ENCODE assay signal across 8 mouse cellular contexts in genomic region chr9:48984320-48984844, GRCm38 (mm10). TPM values are rescaled to one million over a fixed set of nuclear protein-coding genes. Genes with fewer than 3 reads are reported as not detected.
DNase-seq lines count a peak whose midpoint lies in the region; ATAC-seq lines count a peak whose summit lies in the region.

No protein-coding gene starts in this region.

- DNase-seq in cerebellum, adult 9-10 months: peak; percentile 67
- DNase-seq in cerebellum, adult 8-10 months: no peak
- peak; percentile 12 for DNase-seq in thymus, postnatal 25 days
- DNase-seq in thymus, adult 18-20 months: no peak
- DNase-seq in adrenal gland, adult 18-20 months (ENCODE audit: low spot score in 2 of 2): no peak
- DNase-seq in adrenal gland, postnatal 25 days: no peak

- peak overlapping the region; percentile 73 for H3K4me2 ChIP-seq in limb, embryonic 15.5 days
- peak overlapping the region; percentile 64 for H3K4me2 ChIP-seq in stomach, embryonic 14.5 days (replicated peaks; ENCODE audit: low read depth, low read length)

- H3K9ac ChIP-seq in limb, embryonic 15.5 days: peak overlapping the region; percentile 54; the same call in 1 of the 2 replicates
- H3K9ac ChIP-seq in stomach, embryonic 14.5 days (replicated peaks; ENCODE audit: low read depth, low read length): peak overlapping the region; percentile 61

- no peaks in the 10 kb centered on the region for H3K36me3 ChIP-seq in limb, embryonic 15.5 days
- no peaks in the 10 kb centered on the region for H3K36me3 ChIP-seq in stomach, embryonic 14.5 days (ENCODE audit: control insufficient read depth, insufficient read depth, low read length)

- WGBS in limb, embryonic 15.5 days: 20% methylated on average over 8 of the region's 8 CpGs
- 18% methylated on average over 8 of the region's 8 CpGs for WGBS in stomach, embryonic 14.5 days

- H3K27me3 ChIP-seq in limb, embryonic 15.5 days: no peaks in the 10 kb centered on the region
- H3K27me3 ChIP-seq in stomach, embryonic 14.5 days (ENCODE audit: control insufficient read depth, insufficient read depth, low read length): no peaks in the 10 kb centered on the region

- no peaks in the 10 kb centered on the region for H3K9me3 ChIP-seq in limb, embryonic 15.5 days
- no peaks in the 10 kb centered on the region for H3K9me3 ChIP-seq in stomach, embryonic 14.5 days (ENCODE audit: control insufficient read depth, low read depth, low read length)

- peaks cover 13% of the 10 kb centered on the region; the same call in 1 of the 2 replicates for H3K4me1 ChIP-seq in limb, embryonic 15.5 days
- peaks cover 13% of the 10 kb centered on the region; the same call in 1 of the 2 replicates for H3K4me1 ChIP-seq in stomach, embryonic 14.5 days (ENCODE audit: control insufficient read depth, insufficient read depth, low read length)

- H3K27ac ChIP-seq in limb, embryonic 15.5 days: peak overlapping the region; percentile 90
- H3K27ac ChIP-seq in stomach, embryonic 14.5 days (ENCODE audit: low read length): peak overlapping the region; percentile 84

- no peak for ATAC-seq in limb, embryonic 15.5 days (ENCODE audit: insufficient number of reproducible peaks, low FRiP score, low TSS enrichment, low read depth)
- no peak for ATAC-seq in stomach, embryonic 14.5 days (ENCODE audit: insufficient number of reproducible peaks, insufficient read depth, low FRiP score, low read depth)

- peak overlapping the region; percentile 84 for H3K4me3 ChIP-seq in limb, embryonic 15.5 days
- H3K4me3 ChIP-seq in stomach, embryonic 14.5 days (ENCODE audit: low read depth, low read length): peak overlapping the region; percentile 71

RNA-seq across cellular contexts. Expression of gene Usp28, which starts 0.8 kb away (rescaled TPM):
- polyA plus RNA-seq in limb, embryonic 15.5 days (2015; fragmentation: Nextera tagmentation; extraction: Ambion mirVana): 27.5 and 34.6 TPM in 2 replicates
- polyA plus RNA-seq in stomach, embryonic 14.5 days (2014; fragmentation: Nextera tagmentation; extraction: Ambion mirVana): 34.5 and 37.3 TPM in 2 replicates
- 1 to 10 TPM; 9.1 to 9.7 TPM for total RNA-seq in adrenal gland, adult 18-20 months (2021)
- total RNA-seq in adrenal gland, postnatal 25 days (2021): 14.3 and 26.4 TPM in 2 replicates

RNA-seq across cellular contexts. Expression of gene Htr3b, which starts 19.6 kb away (rescaled TPM):
- not detected in 2 replicates for polyA plus RNA-seq in limb, embryonic 15.5 days (2015; fragmentation: Nextera tagmentation; extraction: Ambion mirVana)
- 0.24 and 0.36 TPM in 2 replicates for polyA plus RNA-seq in stomach, embryonic 14.5 days (2014; fragmentation: Nextera tagmentation; extraction: Ambion mirVana)
- total RNA-seq in adrenal gland, adult 18-20 months (2021): under 1 TPM in 1 of 2 experiments, not detected in 1; 0.22 TPM
- 0.43 TPM in 1 of 2 replicates, not detected in the other for total RNA-seq in adrenal gland, postnatal 25 days (2021)

Comparison
In these comparisons a context has a peak if more than half of its experiments do, and no peak if none do; other contexts are left out.
1. DNase-seq: peak in cerebellum, adult 9-10 months (single experiment) and thymus, postnatal 25 days (single experiment); none in cerebellum, adult 8-10 months (single experiment), thymus, adult 18-20 months (0 of 2), adrenal gland, adult 18-20 months (0 of 2) and adrenal gland, postnatal 25 days (single experiment).